Mouse (Mus musculus) activated CD4-positive, CD25-positive, alpha-beta regulatory T cell, adult 4 months (primary cell): ENCODE results near the gene Tmeff2. TPM values are rescaled to one million over a fixed set of nuclear protein-coding genes. Genes with fewer than 3 reads are reported as not detected.

Source experiments
- ATAC-seq: one replicate; pipeline ENCODE4 v1.8.0; 2017
- polyA plus RNA-seq, 2 experiments: library from polyadenylated mRNA; unstranded; fragments of 100-300 nt; shearing (Covaris generic); gene quantifications; one replicate each; pipeline ENCODE4 v1.2.1; 2017

The Tmeff2 gene
- polyA plus RNA-seq, 2 experiments from 2014 or later, result 1.8 TPM; not detected in 1

GRCm38 (mm10) chr1:50980591-50980990, 80.1 kb downstream of the Tmeff2 start:
- no peak for ATAC-seq

- ATAC-seq, result no peak
Measured at GRCm38 (mm10) chr1:50981151-50981828, 80.8 kb downstream of the Tmeff2 start.

GRCm38 (mm10) chr1:50990661-50991060, 90.2 kb downstream of the Tmeff2 start:
- ATAC-seq, result no peak

- ATAC-seq, result no peak
Measured at GRCm38 (mm10) chr1:50994505-50994904, 94.1 kb downstream of the Tmeff2 start.

- no peak for ATAC-seq
Measured at GRCm38 (mm10) chr1:50999793-51000192, 99.3 kb downstream of the Tmeff2 start.

- no peak for ATAC-seq
Measured at GRCm38 (mm10) chr1:51008344-51008743, 107.9 kb downstream of the Tmeff2 start.

GRCm38 (mm10) chr1:51040249-51040648, 139.8 kb downstream of the Tmeff2 start:
- ATAC-seq, result no peak

GRCm38 (mm10) chr1:51044810-51045209, 144.4 kb downstream of the Tmeff2 start:
- ATAC-seq, result no peak

GRCm38 (mm10) chr1:51064549-51064948, 164.1 kb downstream of the Tmeff2 start:
- ATAC-seq, result no peak

- no peak for ATAC-seq
Measured at GRCm38 (mm10) chr1:51065652-51066051, 165.2 kb downstream of the Tmeff2 start.

GRCm38 (mm10) chr1:51068814-51069213, 168.4 kb downstream of the Tmeff2 start:
- ATAC-seq, result no peak

GRCm38 (mm10) chr1:51069288-51069687, 168.8 kb downstream of the Tmeff2 start:
- ATAC-seq, result no peak

GRCm38 (mm10) chr1:51074076-51074475, 173.6 kb downstream of the Tmeff2 start:
- ATAC-seq, result no peak

GRCm38 (mm10) chr1:51075785-51076771, 175.6 kb downstream of the Tmeff2 start:
- ATAC-seq, result no peak

GRCm38 (mm10) chr1:51088921-51089320, 188.5 kb downstream of the Tmeff2 start:
- no peak for ATAC-seq

GRCm38 (mm10) chr1:51089803-51090202, 189.4 kb downstream of the Tmeff2 start:
- ATAC-seq, result no peak

- no peak for ATAC-seq
Measured at GRCm38 (mm10) chr1:51090212-51090761, 189.8 kb downstream of the Tmeff2 start.

GRCm38 (mm10) chr1:51094713-51095112, 194.3 kb downstream of the Tmeff2 start:
- ATAC-seq, result no peak

GRCm38 (mm10) chr1:51096848-51097598, 196.6 kb downstream of the Tmeff2 start:
- ATAC-seq, result no peak

- no peak for ATAC-seq
Measured at GRCm38 (mm10) chr1:51101034-51101590, 200.7 kb downstream of the Tmeff2 start.

GRCm38 (mm10) chr1:51104698-51105097, 204.3 kb downstream of the Tmeff2 start:
- no peak for ATAC-seq

GRCm38 (mm10) chr1:51106401-51106920, 206.0 kb downstream of the Tmeff2 start:
- no peak for ATAC-seq
